Mouse (Mus musculus) ZHBTc4 (cell line): ENCODE results near the gene Gatad2a.

ENCODE experiments used
- DNase-seq: peaks from one replicate; pipeline ENCODE4 v3.0.0-alpha.2; 2011; ENCODE audit warnings: low read depth, low spot score

Gene Gatad2a

DNA sequence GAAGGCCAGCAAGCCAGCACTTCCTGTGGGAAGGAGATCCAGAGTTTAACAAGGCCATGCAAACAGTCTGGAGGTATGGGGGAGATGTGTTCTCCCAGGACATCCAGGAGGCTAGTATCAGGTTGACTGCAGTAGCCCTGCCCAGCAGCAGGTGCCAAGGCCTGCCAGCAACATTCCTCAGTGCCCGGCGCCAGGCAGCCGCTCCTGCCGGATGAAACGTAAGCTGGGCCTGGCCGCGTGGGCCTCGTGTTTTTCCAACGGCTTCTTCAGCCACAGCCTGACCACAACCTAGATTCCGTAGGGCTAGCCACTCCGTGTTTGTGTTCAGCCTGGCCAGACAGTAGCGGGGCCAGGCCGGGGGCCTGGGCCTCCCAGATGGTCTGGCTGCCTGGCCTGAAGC is 121.5 kb downstream of the Gatad2a start:
- DNase-seq, result no peak

DNA sequence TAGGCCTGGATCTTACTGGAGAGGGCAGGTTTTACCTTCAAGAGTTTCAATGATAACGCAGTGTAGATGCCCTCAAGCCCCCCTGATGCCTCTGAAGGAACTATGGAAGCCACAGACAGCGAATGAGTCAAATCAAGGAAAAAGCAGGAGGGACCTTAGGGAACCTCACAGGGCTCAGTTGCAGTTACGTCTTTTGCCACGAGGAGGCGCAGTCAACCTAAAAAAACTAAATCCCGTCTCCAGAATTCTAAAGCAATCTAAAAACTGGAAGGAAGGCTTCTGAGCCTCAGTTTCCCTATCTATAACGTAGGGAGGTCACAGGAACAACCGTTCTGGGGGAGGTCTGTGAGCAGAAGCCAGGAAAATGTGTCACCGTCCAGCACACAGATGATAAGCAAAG is 122.0 kb downstream of the Gatad2a start:
- DNase-seq, result peak; percentile 72

DNA sequence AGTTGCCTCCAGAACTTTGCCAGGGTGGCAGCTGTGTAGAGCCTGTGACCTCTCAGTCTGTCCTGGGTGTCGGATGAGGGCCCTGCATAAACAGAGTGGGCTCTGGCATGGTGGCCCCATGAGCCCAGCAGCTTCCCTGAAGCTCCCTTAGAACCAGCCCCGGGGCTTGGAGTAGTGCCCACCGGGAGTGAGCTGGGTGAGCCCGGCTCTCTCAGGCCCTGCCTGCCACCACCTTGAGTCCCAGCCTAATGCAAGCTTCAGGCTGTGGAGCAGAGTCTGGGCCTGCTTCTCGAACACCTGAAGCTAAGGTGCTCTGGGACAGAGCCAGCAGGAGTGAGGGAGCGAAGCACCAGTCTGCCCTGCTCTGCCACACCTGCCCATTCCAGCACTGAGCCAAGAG is 125.3 kb downstream of the Gatad2a start:
- no peak for DNase-seq

DNA sequence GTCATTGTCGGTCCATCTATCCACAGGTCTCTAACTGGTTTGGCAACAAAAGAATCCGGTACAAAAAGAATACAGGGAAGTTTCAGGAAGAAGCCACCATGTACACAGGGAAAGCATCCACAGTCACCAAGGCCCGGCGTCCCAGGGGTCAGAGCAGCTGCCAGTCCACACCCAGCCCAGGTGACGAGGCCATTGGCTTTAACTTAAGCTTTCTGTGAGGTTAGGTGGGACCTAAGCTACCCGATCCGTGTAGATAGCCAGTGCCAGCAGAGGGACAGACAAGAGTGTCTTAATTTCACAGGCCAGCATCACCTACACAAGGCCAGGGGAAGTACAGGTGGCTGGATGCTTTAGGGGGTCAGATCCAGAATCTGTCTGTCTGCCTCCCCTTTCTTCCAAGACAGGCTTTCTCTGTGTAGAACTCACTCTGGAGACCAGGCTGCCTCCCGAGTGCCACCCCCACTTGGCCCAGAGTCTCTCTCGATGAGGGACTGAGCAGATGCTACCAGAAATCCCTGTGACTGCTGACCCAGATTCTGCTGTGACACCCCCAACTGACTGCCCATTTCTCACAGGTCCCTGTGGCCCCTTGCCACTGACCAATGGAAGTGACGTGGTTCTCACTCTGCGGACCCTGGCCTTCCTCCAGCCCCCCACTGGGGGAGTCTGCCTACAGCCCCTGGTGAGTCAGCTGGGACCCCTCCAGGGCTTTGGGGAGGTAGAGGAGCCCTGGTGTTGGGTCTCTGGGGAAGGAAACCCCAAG is 126.0 kb downstream of the Gatad2a start:
- no peak for DNase-seq

DNA sequence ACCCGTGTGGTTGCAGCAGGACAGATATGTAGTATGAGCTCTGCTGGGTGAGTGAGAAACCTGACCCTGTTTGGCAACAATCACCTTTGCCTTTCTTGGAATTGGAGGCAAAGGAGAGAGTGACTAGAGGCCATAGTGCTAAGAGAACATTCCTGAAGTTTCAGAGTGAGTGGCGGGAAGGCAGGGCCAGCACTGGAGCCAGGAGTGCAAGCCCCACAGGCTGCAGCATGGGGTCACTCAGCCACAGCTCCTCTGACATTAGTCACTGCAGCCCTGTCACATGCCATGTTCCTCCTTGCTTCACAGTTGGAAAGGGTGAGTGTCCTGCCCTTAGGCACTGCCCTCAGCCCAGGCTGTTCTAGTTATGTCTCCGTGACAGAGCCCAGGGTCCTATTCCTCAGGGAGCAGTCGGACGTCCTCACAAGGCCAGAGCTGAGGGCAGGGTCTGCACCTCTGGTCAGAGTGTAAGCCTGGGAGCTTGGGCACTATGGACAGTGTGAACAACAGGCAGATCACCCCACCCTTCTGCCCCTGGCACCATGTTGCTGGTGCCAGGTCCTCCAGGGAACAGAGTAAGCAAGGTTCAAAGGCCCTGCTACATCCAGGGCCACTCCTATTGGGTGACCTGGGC is 128.4 kb downstream of the Gatad2a start:
- no peak for DNase-seq

DNA sequence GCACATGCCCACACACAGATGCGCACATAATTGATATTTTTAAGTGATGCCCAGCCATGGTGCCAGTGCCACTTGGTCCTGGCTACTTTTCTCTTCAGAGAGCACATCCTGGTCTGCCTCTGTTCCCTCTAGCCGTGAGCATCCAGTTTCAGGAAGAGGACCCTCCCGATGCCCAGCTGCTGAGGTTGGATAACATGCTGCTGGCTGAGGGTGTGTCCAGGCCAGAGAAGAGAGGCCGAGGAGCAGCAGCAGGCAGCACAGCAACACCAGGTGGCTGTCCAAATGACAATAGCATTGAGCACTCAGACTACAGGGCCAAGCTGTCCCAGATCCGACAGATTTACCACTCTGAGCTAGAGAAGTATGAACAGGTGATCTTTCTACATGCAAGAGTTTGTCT is 132.0 kb downstream of the Gatad2a start:
- DNase-seq, result no peak

DNA sequence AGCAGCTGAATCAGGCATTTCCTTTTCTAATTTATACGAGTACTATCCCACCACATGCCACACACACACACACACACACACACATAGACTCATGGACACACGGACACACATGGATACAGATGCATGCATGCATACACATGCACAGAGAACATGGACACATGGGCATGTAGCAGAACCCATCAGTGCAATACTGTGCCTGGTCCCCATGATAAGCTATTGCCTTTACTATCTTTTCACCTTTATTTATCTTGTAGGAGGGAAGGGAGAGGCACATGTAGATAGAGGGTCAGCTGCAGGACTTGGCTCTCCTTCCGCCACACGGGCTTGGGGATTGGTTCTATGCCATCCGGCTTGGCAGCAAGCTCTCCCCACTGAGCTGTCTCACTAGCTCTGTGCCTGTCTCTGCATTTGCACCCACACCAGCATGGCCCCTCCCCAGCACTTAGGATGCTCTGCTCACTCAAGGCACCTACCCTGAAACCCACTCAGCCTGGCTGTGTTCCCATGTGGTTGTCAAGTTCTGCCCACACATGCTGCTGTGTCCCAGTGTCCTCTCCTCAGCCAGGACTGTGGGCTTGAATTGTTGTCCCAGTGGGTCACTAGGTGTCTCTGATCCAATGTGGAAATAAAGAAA is 132.7 kb downstream of the Gatad2a start:
- DNase-seq, result no peak

DNA sequence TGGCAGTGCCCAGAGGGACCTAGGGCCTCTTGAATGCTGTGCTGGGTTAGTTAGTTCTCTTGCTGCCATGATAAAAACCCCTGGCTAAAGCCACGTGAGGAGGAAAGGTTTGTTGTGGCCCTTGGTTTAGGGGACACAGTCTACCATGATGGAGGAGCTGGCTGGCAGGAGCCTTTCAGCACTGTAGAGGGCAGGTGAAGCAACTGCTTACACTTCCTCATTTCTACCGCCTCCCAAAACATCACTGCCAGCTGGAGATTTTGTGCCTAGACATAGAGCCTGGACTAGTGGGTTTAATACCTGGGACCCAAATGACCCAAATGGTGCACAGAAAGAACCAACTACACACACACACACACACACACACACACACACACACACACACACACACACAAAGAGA is 134.9 kb downstream of the Gatad2a start:
- DNase-seq, result no peak

DNA sequence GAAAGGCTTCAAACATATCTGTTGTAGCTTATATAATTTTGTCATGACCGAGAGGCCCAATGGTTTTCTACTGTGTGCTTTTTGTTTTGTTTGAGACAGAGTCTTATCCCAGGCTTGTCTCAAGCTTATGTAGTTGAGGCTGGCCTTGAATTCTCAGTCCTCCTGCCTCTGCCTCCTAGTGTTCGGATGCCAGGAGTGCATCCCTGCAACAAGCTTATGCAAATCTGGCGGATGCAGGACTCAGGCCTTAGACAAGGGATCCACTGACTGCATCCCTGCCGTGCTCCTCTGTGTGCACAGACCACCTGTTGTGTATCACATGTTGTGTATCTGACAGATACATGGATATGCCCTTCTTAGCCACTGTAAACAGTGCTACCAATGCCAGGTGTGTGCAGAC is 135.4 kb downstream of the Gatad2a start:
- DNase-seq, result peak; percentile 84
